Mouse (Mus musculus) urinary bladder, adult 2 months (tissue): Measurements from ENCODE around the gene Mov10l1. TPM values are rescaled to one million over a fixed set of nuclear protein-coding genes. Genes with fewer than 3 reads are reported as not detected.
A peak's percentile ranks its signal among the peaks of the same experiment; 100 is the strongest.

ENCODE experiments used
- DNase-seq: peaks from one replicate; pipeline ENCODE4 v3.0.0; 2022; ENCODE audit warnings: low spot score
- polyA plus RNA-seq: library from polyadenylated mRNA; depleted of rRNA; stranded (reverse); fragments of >200 nt; gene quantifications from 2 replicates; pipeline ENCODE4 v1.2.3, GENCODE M21; 2012

Gene Mov10l1
- polyA plus RNA-seq, 1 experiment, result 0.03 TPM

- DNase-seq, result no peak
These were observed 25.1 kb downstream of the Mov10l1 start for GRCm38 (mm10) chr15:89007781-89008180.

GRCm38 (mm10) chr15:89016722-89017121 is 34.0 kb downstream of the Mov10l1 start:
- DNase-seq, result no peak

GRCm38 (mm10) chr15:89020085-89020484 is 37.4 kb downstream of the Mov10l1 start:
- no peak for DNase-seq

GRCm38 (mm10) chr15:89020492-89020891 is 37.8 kb downstream of the Mov10l1 start:
- DNase-seq, result no peak

GRCm38 (mm10) chr15:89044381-89044780 is 61.7 kb downstream of the Mov10l1 start:
- DNase-seq, result no peak

- DNase-seq, result no peak
These were observed 63.6 kb downstream of the Mov10l1 start for GRCm38 (mm10) chr15:89046356-89046755.

GRCm38 (mm10) chr15:89054666-89055065 is 72.0 kb downstream of the Mov10l1 start:
- DNase-seq, result no peak

- peak; percentile 13 for DNase-seq
These were observed 76.0 kb downstream of the Mov10l1 start for GRCm38 (mm10) chr15:89058736-89059135.

GRCm38 (mm10) chr15:89059161-89059931 is 76.6 kb downstream of the Mov10l1 start, which contains the start of gene Panx2:
Panx2 (plus strand) TSS chr15:89059734.
- peak; percentile 20 for DNase-seq

- peak; percentile 31 for DNase-seq
These were observed 77.4 kb downstream of the Mov10l1 start for GRCm38 (mm10) chr15:89060032-89060681.

- peak; percentile 16 for DNase-seq
These were observed 78.2 kb downstream of the Mov10l1 start for GRCm38 (mm10) chr15:89060811-89061460.

- peak; percentile 12 for DNase-seq
These were observed 79.2 kb downstream of the Mov10l1 start for GRCm38 (mm10) chr15:89061761-89062517.

- peak; percentile 10 for DNase-seq
These were observed 79.8 kb downstream of the Mov10l1 start for GRCm38 (mm10) chr15:89062518-89062910.

- peak; percentile 9 for DNase-seq
These were observed 80.3 kb downstream of the Mov10l1 start for GRCm38 (mm10) chr15:89063001-89063400.

- DNase-seq, result peak; percentile 9
These were observed 80.8 kb downstream of the Mov10l1 start for GRCm38 (mm10) chr15:89063536-89063935.

- peak; percentile 6 for DNase-seq
These were observed 82.2 kb downstream of the Mov10l1 start for GRCm38 (mm10) chr15:89064891-89065290.

- no peak for DNase-seq
These were observed 84.9 kb downstream of the Mov10l1 start for GRCm38 (mm10) chr15:89067609-89068008.

GRCm38 (mm10) chr15:89068226-89068625 is 85.5 kb downstream of the Mov10l1 start:
- no peak for DNase-seq

- DNase-seq, result no peak
These were observed 86.7 kb downstream of the Mov10l1 start for GRCm38 (mm10) chr15:89069336-89069840.

GRCm38 (mm10) chr15:89070606-89071005 is 87.9 kb downstream of the Mov10l1 start:
- DNase-seq, result no peak

GRCm38 (mm10) chr15:89073993-89074603 is 91.4 kb downstream of the Mov10l1 start:
- no peak for DNase-seq
